Mouse (Mus musculus) lung, adult 2 months (tissue): ENCODE measurements around the gene Hist1h2bh.

ENCODE experiments used
- CTCF ChIP-seq: fragments of 200-500 bp; IDR thresholded peaks from 2 replicates; pipeline ENCODE4 v1.5.1; 2011; ENCODE audit warnings: mild to moderate bottlenecking, low read length, control low read depth; ENCODE audit not compliant: insufficient read depth
- POLR2A ChIP-seq: fragments of 200-500 bp; IDR thresholded peaks from 2 replicates; pipeline ENCODE4 v1.6.1; 2011; ENCODE audit warnings: low read depth, mild to moderate bottlenecking, control low read depth, low read length, borderline replicate concordance; ENCODE audit errors: extremely low read depth

DNA sequence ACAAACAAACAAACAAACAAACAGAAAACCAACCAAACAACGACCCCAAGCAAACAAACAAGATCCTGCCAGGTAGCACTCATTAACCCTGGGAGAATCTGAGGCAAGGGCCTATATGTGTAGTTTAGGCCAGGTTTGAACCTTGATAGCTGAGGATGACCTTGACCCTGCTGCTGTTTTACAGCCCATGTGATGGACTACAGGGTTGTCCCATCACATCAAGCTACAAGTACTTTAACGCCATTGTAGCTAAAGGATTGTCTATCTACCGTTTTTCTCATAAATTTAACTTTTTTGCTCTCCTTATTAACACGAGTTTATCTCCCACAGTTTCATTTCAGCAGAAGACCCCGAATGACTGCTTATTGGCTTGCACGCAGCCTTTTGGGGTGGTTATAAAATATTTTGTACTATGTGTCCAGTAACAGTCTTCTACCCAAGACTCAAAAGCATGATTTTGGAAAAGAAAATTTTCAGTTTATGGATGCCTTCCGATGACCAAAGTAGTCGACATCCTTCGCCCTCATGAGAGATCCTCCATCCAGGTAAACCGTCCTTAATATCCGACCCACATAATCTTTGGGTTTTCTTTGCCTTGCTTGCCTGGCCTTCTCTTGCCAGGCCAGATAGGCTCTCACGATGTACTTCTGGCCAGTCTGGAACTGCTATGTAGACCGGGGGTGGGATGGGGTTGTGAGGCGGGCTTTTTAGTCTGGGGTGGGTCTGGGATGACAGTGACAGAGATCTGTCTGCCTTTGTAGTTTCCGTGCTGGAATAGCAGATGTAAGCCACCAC is 27.2 kb downstream of the Hist1h2bh start:
- TF ChIP-seq CTCF, result no peak
- no peak for TF ChIP-seq POLR2A
